Mouse (Mus musculus) brain, embryonic 14.5 days (tissue): ENCODE results near the gene Fli1.

Experiments used
- CTCF ChIP-seq: fragments of 200-500 bp; IDR thresholded peaks from 2 replicates; pipeline ENCODE4 v1.5.1; 2012; ENCODE audit warnings: inconsistent platforms, mild to moderate bottlenecking, moderate library complexity, borderline replicate concordance; ENCODE audit not compliant: insufficient read depth, insufficient read length; ENCODE audit errors: extremely low read depth
- POLR2A ChIP-seq: fragments of 200-500 bp; IDR thresholded peaks from 2 replicates; pipeline ENCODE4 v1.6.1; 2012; ENCODE audit warnings: mild to moderate bottlenecking, inconsistent platforms, borderline replicate concordance; ENCODE audit not compliant: poor library complexity, insufficient read depth, insufficient read length, severe bottlenecking; ENCODE audit errors: extremely low read depth

DNA sequence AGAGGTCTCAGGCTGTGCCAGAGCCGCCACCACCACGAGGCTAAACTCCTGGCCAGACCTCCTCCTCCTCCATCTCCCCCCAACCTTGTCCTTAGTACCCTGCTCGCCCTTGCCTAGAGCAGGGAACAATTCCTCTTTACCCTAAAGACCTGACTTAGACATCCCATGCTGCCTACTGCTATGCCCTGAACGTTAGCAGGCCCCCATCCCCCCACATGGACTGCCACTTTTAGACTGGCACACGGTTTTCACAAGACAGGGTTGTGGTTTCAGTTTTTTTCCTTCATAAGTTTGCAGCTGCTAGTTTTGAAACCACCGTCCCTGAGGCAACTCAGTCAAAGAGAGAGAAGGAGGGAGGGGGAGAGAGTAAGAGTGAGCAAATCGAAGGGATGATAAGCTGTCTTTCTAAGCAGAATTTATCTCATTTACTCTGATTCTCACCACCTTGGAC lies 32.9 kb downstream of the Fli1 start:
- no peak for TF ChIP-seq CTCF
- no peak for TF ChIP-seq POLR2A
